Mouse (Mus musculus): ENCODE data around the gene Topors.

DNA sequence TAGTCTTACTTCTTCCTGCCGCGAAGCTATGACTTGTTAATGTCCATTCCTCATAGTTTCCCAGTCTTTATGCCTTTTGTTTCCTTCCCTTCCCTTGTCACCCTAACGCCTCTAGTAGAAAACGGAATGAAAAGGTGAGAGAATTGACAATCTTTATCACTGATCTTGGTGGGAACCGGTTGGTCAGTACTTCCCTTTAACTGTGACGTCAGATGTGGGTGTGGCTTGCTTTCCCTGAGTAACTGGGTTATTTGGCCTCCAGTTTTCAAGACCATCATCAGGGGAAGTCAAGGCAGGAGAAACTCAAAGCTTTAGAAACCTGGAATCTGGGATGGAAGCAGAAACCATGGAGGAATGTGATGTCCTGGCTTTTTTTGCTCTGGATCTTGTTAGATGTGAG, 27.7 kb downstream of the Topors start:
- no peak for TF ChIP-seq KAT2A (conservative IDR thresholded peaks at IDR 0.05; ENCODE audit: low read depth, low read length)
- no peak for TF ChIP-seq MEF2A (IDR thresholded peaks at IDR 0.05; ENCODE audit: extremely low read depth, insufficient replicate concordance, low read depth, low read length, poor library complexity, severe bottlenecking)
- no peak for TF ChIP-seq EP300 (IDR thresholded peaks at IDR 0.05; ENCODE audit: low read depth in 1 of 2, low read length in 2 of 2)
- TF ChIP-seq MXI1 (IDR thresholded peaks at IDR 0.05; ENCODE audit: low read depth, low read length) = no peak
- TF ChIP-seq MAFK (IDR thresholded peaks at IDR 0.05; ENCODE audit: borderline replicate concordance, low read depth, low read length) = no peak
- TF ChIP-seq CTCF (IDR thresholded peaks at IDR 0.05 in 2 of 3, conservative IDR thresholded peaks at IDR 0.05 in 1 of 3; ENCODE audit: control insufficient read depth in 1 of 3, insufficient read depth in 1 of 3, low read depth in 2 of 3, low read length in 3 of 3, poor library complexity in 1 of 3, severe bottlenecking in 1 of 3) = no peak
- no peak for TF ChIP-seq MAZ (IDR thresholded peaks at IDR 0.05; ENCODE audit: low read depth, low read length)
- no peak for TF ChIP-seq NRF1 (IDR thresholded peaks at IDR 0.05; ENCODE audit: insufficient read depth, low read depth, low read length, poor library complexity, severe bottlenecking)
- TF ChIP-seq POLR2A (IDR thresholded peaks at IDR 0.05; ENCODE audit: control insufficient read depth in 1 of 2, insufficient read depth in 1 of 2, low read depth in 1 of 2, low read length in 2 of 2, poor library complexity in 1 of 2) = no peak
- no peak for TF ChIP-seq USF1 (IDR thresholded peaks at IDR 0.05; ENCODE audit: low read depth, low read length)
- TF ChIP-seq TCF12 (IDR thresholded peaks at IDR 0.05; ENCODE audit: low read depth, low read length) = no peak
- TF ChIP-seq MYB (IDR thresholded peaks at IDR 0.05; ENCODE audit: low read depth, low read length) = no peak
- TF ChIP-seq MAX (IDR thresholded peaks at IDR 0.05; ENCODE audit: low read length) = no peak
- TF ChIP-seq ZNF384 (IDR thresholded peaks at IDR 0.05; ENCODE audit: low read depth, low read length) = no peak
